Mouse (Mus musculus): ENCODE measurements around the gene Psmb8. TPM values are rescaled to one million over a fixed set of nuclear protein-coding genes. Genes with fewer than 3 reads are reported as not detected.

The Psmb8 gene
- total and polyA plus RNA-seq, 3 experiments = 12.3 to 33.5 (median 18.9) TPM

DNA sequence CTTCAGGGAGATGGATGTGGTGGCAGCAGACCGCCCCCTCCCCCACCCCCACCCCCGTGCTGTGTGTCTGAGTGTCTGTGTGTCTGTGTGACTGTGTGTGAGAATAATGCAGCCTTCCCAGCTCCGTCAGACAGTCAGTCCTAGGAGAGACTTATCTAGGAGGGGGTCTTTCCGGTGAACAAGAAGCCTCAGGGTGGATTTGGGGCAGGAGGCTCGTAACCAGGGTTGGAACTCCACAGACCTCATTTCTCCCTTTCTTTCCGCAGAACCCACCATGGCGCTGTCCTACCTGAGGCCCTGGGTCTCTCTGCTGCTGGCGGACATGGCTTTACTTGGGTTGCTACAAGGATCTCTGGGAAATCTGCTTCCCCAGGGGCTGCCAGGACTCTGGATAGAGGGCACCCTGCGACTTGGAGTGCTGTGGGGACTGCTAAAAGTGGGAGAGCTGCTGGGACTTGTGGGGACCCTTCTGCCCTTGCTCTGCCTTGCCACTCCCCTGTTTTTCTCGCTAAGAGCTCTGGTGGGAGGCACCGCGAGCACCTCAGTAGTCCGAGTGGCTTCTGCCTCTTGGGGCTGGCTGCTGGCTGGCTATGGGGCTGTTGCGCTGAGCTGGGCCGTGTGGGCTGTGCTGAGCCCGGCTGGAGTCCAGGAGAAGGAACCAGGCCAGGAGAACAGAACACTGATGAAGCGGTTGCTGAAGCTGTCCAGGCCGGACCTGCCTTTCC is 7.7 kb downstream of the Psmb8 start:
- 10% methylated on average over 18 of the region's 18 CpGs for WGBS
- peak overlapping the region; percentile 65 for H3K4me3 ChIP-seq

DNA sequence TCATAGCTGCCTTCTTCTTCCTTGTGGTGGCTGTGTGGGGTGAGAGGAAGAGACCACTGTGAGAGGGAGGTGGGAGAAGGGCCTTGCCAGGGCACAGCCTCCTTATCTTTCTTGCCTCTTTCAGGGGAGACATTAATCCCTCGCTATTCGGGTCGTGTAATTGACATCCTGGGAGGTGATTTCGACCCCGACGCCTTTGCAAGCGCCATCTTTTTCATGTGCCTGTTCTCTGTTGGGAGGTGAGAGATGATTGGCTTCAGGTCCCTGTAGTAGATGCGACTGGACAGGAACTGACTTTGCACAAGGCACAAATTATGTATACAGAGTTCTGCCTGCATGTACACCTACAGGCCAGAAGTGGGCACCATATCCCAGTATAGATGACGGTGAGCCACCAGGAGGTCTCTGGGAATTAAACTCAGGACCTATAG is 8.2 kb downstream of the Psmb8 start:
- intact Hi-C loops (cut with DNase I) = loop anchor here (1.0 kb wide), 1 partner anchor 30 kb away; no protein-coding TSS in a partner anchor
- Histone ChIP-seq H3K27me3 (ENCODE audit: control insufficient read depth, insufficient read depth, low read length) (no peaks in the 10 kb centered on the region), H3K9ac (ENCODE audit: low read depth, low read length) (peak overlapping the region; percentile 54), H3K79me2 (replicated peaks; ENCODE audit: control insufficient read depth, insufficient read depth, low read length) (no peaks in the 10 kb centered on the region), H3K36me3 (ENCODE audit: control insufficient read depth, insufficient read depth, low read length) (peaks cover 5% of the 10 kb centered on the region; the same call in 1 of the 2 replicates), H3K27ac (peak overlapping the region; percentile 98), H3K4me3 (peak overlapping the region; percentile 65; the same call in 1 of the 2 replicates), H3K4me1 (ENCODE audit: control insufficient read depth, insufficient read depth, low read length) (peaks cover 2% of the 10 kb centered on the region)
- no peak for TF ChIP-seq POLR2A (IDR thresholded peaks at IDR 0.05; ENCODE audit: insufficient read depth, low read depth, low read length)
- peak; percentile 86 for TF ChIP-seq CTCF (IDR thresholded peaks at IDR 0.05)
- no peak for TF ChIP-seq EP300 (IDR thresholded peaks at IDR 0.05; ENCODE audit: insufficient read depth, low read depth, low read length)
- WGBS = 23% methylated on average over 9 of the region's 9 CpGs
- peak in 1 of 2 experiments; percentile 45 for DNase-seq

More for the DNA sequence above, 7.7 kb downstream of the Psmb8 start:
- Histone ChIP-seq H3K4me1 (ENCODE audit: control insufficient read depth, insufficient read depth, low read length) (peaks cover 2% of the 10 kb centered on the region), H3K27me3 (ENCODE audit: control insufficient read depth, insufficient read depth, low read length) (no peaks in the 10 kb centered on the region), H3K9ac (ENCODE audit: low read depth, low read length) (peak overlapping the region; percentile 74), H3K36me3 (ENCODE audit: control insufficient read depth, insufficient read depth, low read length) (peaks cover 5% of the 10 kb centered on the region; the same call in 1 of the 2 replicates), H3K27ac (peak overlapping the region; percentile 98), H3K79me2 (replicated peaks; ENCODE audit: control insufficient read depth, insufficient read depth, low read length) (no peaks in the 10 kb centered on the region)
- no peak for TF ChIP-seq POLR2A (IDR thresholded peaks at IDR 0.05; ENCODE audit: insufficient read depth, low read depth, low read length)
- no peak for TF ChIP-seq CTCF (IDR thresholded peaks at IDR 0.05)
- TF ChIP-seq EP300 (IDR thresholded peaks at IDR 0.05; ENCODE audit: insufficient read depth, low read depth, low read length) = no peak
- intact Hi-C loops (cut with DNase I) = no loop called here
- peak; percentile 74 for DNase-seq

DNA sequence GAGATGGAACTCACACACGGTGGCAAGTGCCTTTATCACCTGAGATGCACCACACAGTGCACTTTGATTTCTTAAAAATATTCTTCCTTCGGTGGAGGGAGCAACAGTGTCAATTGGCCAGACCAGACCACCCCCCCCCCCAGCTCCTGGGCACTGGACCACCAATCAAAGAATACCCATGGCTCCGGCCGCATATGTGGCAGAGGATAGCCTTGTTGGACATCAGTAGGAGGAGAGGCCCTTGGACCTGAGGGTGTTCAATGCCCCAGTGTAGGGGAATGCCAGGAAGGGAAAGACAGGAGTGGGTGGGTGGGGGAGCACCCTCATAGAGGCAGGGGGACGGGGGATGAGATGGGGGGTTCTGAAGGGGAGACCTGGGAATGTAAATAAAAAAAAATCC is 9.2 kb downstream of the Psmb8 start:
- Histone ChIP-seq H3K4me3 (no peak overlapping the region), H3K79me2 (replicated peaks; ENCODE audit: control insufficient read depth, insufficient read depth, low read length) (no peaks in the 10 kb centered on the region), H3K27ac (no peak overlapping the region), H3K9ac (ENCODE audit: low read depth, low read length) (no peak overlapping the region), H3K36me3 (ENCODE audit: control insufficient read depth, insufficient read depth, low read length) (peaks cover 5% of the 10 kb centered on the region; the same call in 1 of the 2 replicates), H3K4me1 (ENCODE audit: control insufficient read depth, insufficient read depth, low read length) (peaks cover 2% of the 10 kb centered on the region), H3K27me3 (ENCODE audit: control insufficient read depth, insufficient read depth, low read length) (no peaks in the 10 kb centered on the region)
- TF ChIP-seq POLR2A (IDR thresholded peaks at IDR 0.05; ENCODE audit: insufficient read depth, low read depth, low read length) = no peak
- TF ChIP-seq CTCF (IDR thresholded peaks at IDR 0.05) = no peak
- no peak for TF ChIP-seq EP300 (IDR thresholded peaks at IDR 0.05; ENCODE audit: insufficient read depth, low read depth, low read length)
- WGBS = 86% methylated on average over 5 of the region's 5 CpGs
- peak in 1 of 2 experiments; percentile 15 for DNase-seq
- intact Hi-C loops (cut with DNase I) = loop anchor here (1.0 kb wide), 1 partner anchor 29 kb away; no protein-coding TSS in a partner anchor

DNA sequence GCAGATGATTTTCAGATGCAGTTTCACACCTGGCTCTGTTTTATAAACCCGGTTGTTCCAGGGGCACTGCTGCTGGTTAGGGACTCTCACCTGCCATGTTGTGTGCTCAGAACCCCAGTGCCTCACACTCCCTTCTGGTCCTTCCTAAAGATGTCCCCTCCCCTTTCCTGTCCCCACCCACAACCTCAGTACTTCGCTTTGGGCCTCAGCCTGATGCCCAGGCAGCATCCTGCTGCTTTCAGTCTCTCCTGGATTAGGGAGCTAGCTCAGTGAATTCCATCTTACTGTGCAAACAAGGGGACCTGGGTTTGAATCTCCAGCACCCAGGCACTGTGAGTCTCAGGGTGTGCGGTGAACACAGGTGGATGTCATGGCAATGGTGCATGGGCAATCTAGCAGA is 9.9 kb downstream of the Psmb8 start:
- H3K36me3 ChIP-seq (ENCODE audit: control insufficient read depth, insufficient read depth, low read length) = peaks cover 5% of the 10 kb centered on the region; the same call in 1 of the 2 replicates
- no peak overlapping the region for H3K27ac ChIP-seq
- WGBS = 67% methylated on average over 3 of the region's 3 CpGs
- peak in 1 of 2 experiments; percentile 25 for DNase-seq
- TF ChIP-seq CTCF (IDR thresholded peaks at IDR 0.05) (no peak), EP300 (IDR thresholded peaks at IDR 0.05; ENCODE audit: insufficient read depth, low read depth, low read length) (no peak), POLR2A (IDR thresholded peaks at IDR 0.05; ENCODE audit: insufficient read depth, low read depth, low read length) (no peak)
- H3K9ac ChIP-seq (ENCODE audit: low read depth, low read length) = no peak overlapping the region
- peaks cover 2% of the 10 kb centered on the region for H3K4me1 ChIP-seq (ENCODE audit: control insufficient read depth, insufficient read depth, low read length)
- H3K79me2 ChIP-seq (replicated peaks; ENCODE audit: control insufficient read depth, insufficient read depth, low read length) = no peaks in the 10 kb centered on the region
- intact Hi-C loops (cut with DNase I) = no loop called here
- no peak overlapping the region for H3K4me3 ChIP-seq
- no peaks in the 10 kb centered on the region for H3K27me3 ChIP-seq (ENCODE audit: control insufficient read depth, insufficient read depth, low read length)

DNA sequence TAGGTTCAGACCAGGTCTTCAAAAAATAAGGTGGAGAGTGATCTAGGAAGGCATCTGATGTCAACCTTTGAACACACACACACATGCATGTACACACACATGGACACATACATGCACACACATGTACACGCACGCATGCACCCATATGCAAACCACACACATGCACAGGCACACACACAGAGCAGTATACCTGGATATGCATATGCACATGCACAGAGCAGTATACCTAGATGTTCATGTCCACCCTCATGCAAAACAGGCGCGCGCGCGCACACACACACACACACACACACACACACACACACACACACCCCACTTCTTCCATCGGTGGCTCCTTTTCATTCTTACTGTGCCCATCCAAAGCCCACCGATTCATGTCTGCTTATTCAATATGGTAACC is 10.3 kb downstream of the Psmb8 start:
- intact Hi-C loops (cut with DNase I) = no loop called here
- peak in 1 of 2 experiments; percentile 12 for DNase-seq

DNA sequence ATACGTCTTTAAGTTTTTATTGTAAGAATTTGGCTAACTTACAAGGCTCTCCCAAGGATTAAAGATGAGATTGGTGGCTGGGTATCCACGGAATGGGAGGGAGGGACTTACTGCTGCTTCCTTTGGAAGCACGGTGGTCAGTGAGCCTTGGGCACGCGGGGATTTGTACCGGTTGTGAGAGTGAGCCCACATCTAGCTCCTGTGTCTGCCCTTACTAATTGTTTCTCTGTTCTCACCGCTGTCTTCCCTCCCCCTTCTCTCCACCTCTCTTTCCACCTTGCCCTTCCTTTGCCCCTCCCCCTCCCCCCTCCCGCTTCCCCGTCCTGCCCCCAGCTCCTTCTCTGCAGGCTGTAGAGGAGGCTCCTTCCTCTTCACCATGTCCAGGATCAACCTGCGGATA is 10.9 kb downstream of the Psmb8 start:
- H3K4me1 ChIP-seq (ENCODE audit: control insufficient read depth, insufficient read depth, low read length) = peaks cover 2% of the 10 kb centered on the region
- no peak overlapping the region for H3K27ac ChIP-seq
- intact Hi-C loops (cut with DNase I) = no loop called here
- DNase-seq = peak in 1 of 2 experiments; percentile 6
- no peak overlapping the region for H3K9ac ChIP-seq (ENCODE audit: low read depth, low read length)
- WGBS = 46% methylated on average over 10 of the region's 10 CpGs
- no peaks in the 10 kb centered on the region for H3K79me2 ChIP-seq (replicated peaks; ENCODE audit: control insufficient read depth, insufficient read depth, low read length)
- H3K4me3 ChIP-seq = no peak overlapping the region
- TF ChIP-seq CTCF (IDR thresholded peaks at IDR 0.05) (no peak), EP300 (IDR thresholded peaks at IDR 0.05; ENCODE audit: insufficient read depth, low read depth, low read length) (no peak), POLR2A (IDR thresholded peaks at IDR 0.05; ENCODE audit: insufficient read depth, low read depth, low read length) (no peak)
- H3K36me3 ChIP-seq (ENCODE audit: control insufficient read depth, insufficient read depth, low read length) = peaks cover 5% of the 10 kb centered on the region; the same call in 1 of the 2 replicates
- H3K27me3 ChIP-seq (ENCODE audit: control insufficient read depth, insufficient read depth, low read length) = no peaks in the 10 kb centered on the region

More for the DNA sequence above, 10.3 kb downstream of the Psmb8 start:
- peaks cover 5% of the 10 kb centered on the region; the same call in 1 of the 2 replicates for H3K36me3 ChIP-seq (ENCODE audit: control insufficient read depth, insufficient read depth, low read length)
- H3K9ac ChIP-seq (ENCODE audit: low read depth, low read length) = no peak overlapping the region
- H3K4me3 ChIP-seq = no peak overlapping the region
- H3K4me1 ChIP-seq (ENCODE audit: control insufficient read depth, insufficient read depth, low read length) = peaks cover 2% of the 10 kb centered on the region
- no peaks in the 10 kb centered on the region for H3K27me3 ChIP-seq (ENCODE audit: control insufficient read depth, insufficient read depth, low read length)
- TF ChIP-seq CTCF (IDR thresholded peaks at IDR 0.05) = no peak
- H3K27ac ChIP-seq = no peak overlapping the region
- H3K79me2 ChIP-seq (replicated peaks; ENCODE audit: control insufficient read depth, insufficient read depth, low read length) = no peaks in the 10 kb centered on the region
- WGBS = 99% methylated on average over 9 of the region's 9 CpGs

Data from heart, adult 2 months (tissue).